8 mouse cellular contexts compared by ENCODE assay signal in genomic region chr4:130307851-130308230, GRCm38 (mm10). TPM values are rescaled to one million over a fixed set of nuclear protein-coding genes. Genes with fewer than 3 reads are reported as not detected.
DNase-seq lines count a peak whose midpoint lies in the region; ATAC-seq and TF ChIP-seq lines count a peak whose summit lies in the region.

No protein-coding gene starts in this region.

- DNase-seq in brain, embryonic 14.5 days (ENCODE audit: low read depth), result peak; percentile 63
- DNase-seq in heart, postnatal 36 days, result peak; percentile 57 to 64
- DNase-seq in kidney, postnatal 4 days, result peak; percentile 77 to 89
- DNase-seq in lung, postnatal 25 days (ENCODE audit: low spot score), result peak; percentile 69
- peak; percentile 62 to 65 for DNase-seq in right cerebral cortex, postnatal 10 days (ENCODE audit: low spot score in 2 of 2)
- no peak for DNase-seq in thymus, postnatal 14 days

- H3K9me3 ChIP-seq in ES-Bruce4 (replicated peaks; ENCODE audit: control insufficient read depth, insufficient read depth, low read length, poor library complexity, severe bottlenecking), result no peaks in the 10 kb centered on the region
- H3K9me3 ChIP-seq in forebrain, embryonic 13.5 days (replicated peaks), result no peaks in the 10 kb centered on the region

- peak overlapping the region; percentile 61 for H3K4me3 ChIP-seq in ES-Bruce4 (ENCODE audit: low read depth, low read length)
- H3K4me3 ChIP-seq in forebrain, embryonic 13.5 days, result peak overlapping the region; percentile 57

- TF ChIP-seq CTCF in ES-Bruce4 (IDR thresholded peaks at IDR 0.05; ENCODE audit: low read depth, low read length), result no peak
- TF ChIP-seq CTCF in brain, embryonic 14.5 days (IDR thresholded peaks at IDR 0.05; ENCODE audit: borderline replicate concordance, extremely low read depth, insufficient read depth, insufficient read length), result no peak

- TF ChIP-seq EP300 in ES-Bruce4 (IDR thresholded peaks at IDR 0.05; ENCODE audit: insufficient read depth, low read depth, low read length), result peak; percentile 100

- ATAC-seq in forebrain, embryonic 13.5 days, result peak; percentile 23; the same call in 1 of the 2 replicates

- peak overlapping the region; percentile 91 for H3K4me2 ChIP-seq in forebrain, embryonic 13.5 days

- H3K9ac ChIP-seq in ES-Bruce4 (ENCODE audit: low read depth, poor library complexity, severe bottlenecking), result peak overlapping the region; percentile 87
- H3K9ac ChIP-seq in forebrain, embryonic 13.5 days, result peak overlapping the region; percentile 63

- H3K36me3 ChIP-seq in ES-Bruce4 (ENCODE audit: control insufficient read depth, insufficient read depth, low read length, poor library complexity, severe bottlenecking), result peaks cover 15% of the 10 kb centered on the region
- no peaks in the 10 kb centered on the region for H3K36me3 ChIP-seq in forebrain, embryonic 13.5 days (ENCODE audit: poor library complexity, severe bottlenecking)

- no peaks in the 10 kb centered on the region for H3K27me3 ChIP-seq in ES-Bruce4 (ENCODE audit: control insufficient read depth, insufficient read depth, low read length, poor library complexity, severe bottlenecking)
- peaks cover 54% of the 10 kb centered on the region for H3K27me3 ChIP-seq in forebrain, embryonic 13.5 days

- H3K27ac ChIP-seq in ES-Bruce4 (ENCODE audit: insufficient read depth, low read length), result peak overlapping the region; percentile 61; the same call in 1 of the 2 replicates
- H3K27ac ChIP-seq in forebrain, embryonic 13.5 days, result no peak overlapping the region

- 0% methylated on average over 22 of the region's 23 CpGs for WGBS in forebrain, embryonic 13.5 days

- peaks cover 13% of the 10 kb centered on the region for H3K4me1 ChIP-seq in ES-Bruce4 (ENCODE audit: control insufficient read depth, insufficient read depth, low read length)
- H3K4me1 ChIP-seq in forebrain, embryonic 13.5 days, result peaks cover 14% of the 10 kb centered on the region

- TF ChIP-seq POLR2A in ES-Bruce4 (IDR thresholded peaks at IDR 0.05; ENCODE audit: insufficient read depth, low read length), result no peak
- TF ChIP-seq POLR2A in brain, embryonic 14.5 days (IDR thresholded peaks at IDR 0.05; ENCODE audit: borderline replicate concordance, extremely low read depth, insufficient read depth, insufficient read length, poor library complexity, severe bottlenecking), result no peak

- intact Hi-C loops in heart, postnatal 36 days (cut with DNase I), result no loop called here

RNA-seq across cellular contexts. Expression of gene Fabp3, which starts 0.6 kb away (rescaled TPM):
- 803 and 870 TPM in 2 replicates for polyA plus RNA-seq in ES-Bruce4 (2011; ENCODE audit: insufficient read depth, insufficient read length, low read depth, missing spikeins)
- 105 and 126 TPM in 2 replicates for polyA plus RNA-seq in brain, embryonic 14.5 days (2012; rRNA removed)
- 46.8 and 49.5 TPM in 2 replicates for polyA plus RNA-seq in forebrain, embryonic 13.5 days (2015; fragmentation: Nextera tagmentation; extraction: Ambion mirVana)
- 1,000 to 10,000 TPM; 6,013 to 6,518 TPM for total RNA-seq in heart, postnatal 36 days (2021)

RNA-seq across cellular contexts. Expression of gene Gm10570, which starts 0.6 kb away (rescaled TPM):
- polyA plus RNA-seq in ES-Bruce4 (2011; ENCODE audit: insufficient read depth, insufficient read length, low read depth, missing spikeins), result not detected in 2 replicates
- polyA plus RNA-seq in brain, embryonic 14.5 days (2012; rRNA removed), result 0.54 and 0.78 TPM in 2 replicates
- polyA plus RNA-seq in forebrain, embryonic 13.5 days (2015; fragmentation: Nextera tagmentation; extraction: Ambion mirVana), result 0.72 TPM in 1 of 2 replicates, not detected in the other
- total RNA-seq in heart, postnatal 36 days (2021), result under 1 TPM; 0.57 to 0.89 TPM

RNA-seq across cellular contexts. Expression of gene Serinc2, which starts 28.8 kb away (rescaled TPM):
- 12.9 and 15.2 TPM in 2 replicates for polyA plus RNA-seq in ES-Bruce4 (2011; ENCODE audit: insufficient read depth, insufficient read length, low read depth, missing spikeins)
- 72.2 and 126 TPM in 2 replicates for polyA plus RNA-seq in brain, embryonic 14.5 days (2012; rRNA removed)
- 101 and 107 TPM in 2 replicates for polyA plus RNA-seq in forebrain, embryonic 13.5 days (2015; fragmentation: Nextera tagmentation; extraction: Ambion mirVana)
- total RNA-seq in heart, postnatal 36 days (2021), result 1 to 10 TPM; 2.1 to 2.5 TPM

RNA-seq across cellular contexts. Expression of gene Zcchc17, which starts 51.9 kb away (rescaled TPM):
- polyA plus RNA-seq in ES-Bruce4 (2011; ENCODE audit: insufficient read depth, insufficient read length, low read depth, missing spikeins), result 21.3 and 25.1 TPM in 2 replicates
- 33.0 and 38.7 TPM in 2 replicates for polyA plus RNA-seq in brain, embryonic 14.5 days (2012; rRNA removed)
- 84.6 and 90.5 TPM in 2 replicates for polyA plus RNA-seq in forebrain, embryonic 13.5 days (2015; fragmentation: Nextera tagmentation; extraction: Ambion mirVana)
- total RNA-seq in heart, postnatal 36 days (2021), result 10 to 100 TPM; 26.7 to 28.9 TPM

RNA-seq across cellular contexts. Expression of gene Snrnp40, which starts 52.1 kb away (rescaled TPM):
- 84.2 and 88.4 TPM in 2 replicates for polyA plus RNA-seq in ES-Bruce4 (2011; ENCODE audit: insufficient read depth, insufficient read length, low read depth, missing spikeins)
- polyA plus RNA-seq in brain, embryonic 14.5 days (2012; rRNA removed), result 81.4 and 113 TPM in 2 replicates
- 177 and 180 TPM in 2 replicates for polyA plus RNA-seq in forebrain, embryonic 13.5 days (2015; fragmentation: Nextera tagmentation; extraction: Ambion mirVana)
- 10 to 100 TPM; 12.2 to 16.5 TPM for total RNA-seq in heart, postnatal 36 days (2021)
